Mouse (Mus musculus) liver, embryonic 12.5 days (tissue): ENCODE measurements around the gene Sfxn2. TPM values are rescaled to one million over a fixed set of nuclear protein-coding genes. Genes with fewer than 3 reads are reported as not detected.
A peak's percentile ranks its signal among the peaks of the same experiment; 100 is the strongest.

ENCODE experiments used
- ATAC-seq: fragments of 200-750 bp; cut with Nextera tagmentation; 2 replicates; pipeline ENCODE4 v1.8.0; 2017; ENCODE audit warnings: moderate number of reproducible peaks, mild to moderate bottlenecking, moderate library complexity
- H3K27ac ChIP-seq: fragments of 300-500 bp; sonication (generic); 2 replicates; pipeline ENCODE4 v1.5.1; 2016; ENCODE audit warnings: mild to moderate bottlenecking
- H3K27me3 ChIP-seq: fragments of 300-500 bp; sonication (generic); replicated peaks from 2 replicates; pipeline ENCODE4 v1.6.1; 2016; ENCODE audit warnings: mild to moderate bottlenecking, moderate library complexity
- H3K36me3 ChIP-seq: fragments of 300-500 bp; sonication (generic); 2 replicates; pipeline ENCODE4 v1.6.1; 2016; ENCODE audit warnings: mild to moderate bottlenecking, moderate library complexity
- H3K4me1 ChIP-seq: fragments of 300-500 bp; sonication (generic); 2 replicates; pipeline ENCODE4 v1.6.1; 2016
- H3K4me2 ChIP-seq: fragments of 300-500 bp; sonication (generic); 2 replicates; pipeline ENCODE4 v1.6.1; 2016; ENCODE audit warnings: mild to moderate bottlenecking, moderate library complexity
- H3K4me3 ChIP-seq: fragments of 300-500 bp; sonication (generic); 2 replicates; pipeline ENCODE4 v1.5.1; 2016; ENCODE audit warnings: mild to moderate bottlenecking, moderate library complexity
- H3K9ac ChIP-seq: fragments of 300-500 bp; sonication (generic); 2 replicates; pipeline ENCODE4 v1.6.1; 2016; ENCODE audit warnings: mild to moderate bottlenecking, moderate library complexity
- H3K9me3 ChIP-seq: fragments of 300-500 bp; sonication (generic); replicated peaks from 2 replicates; pipeline ENCODE4 v1.6.1; 2016; ENCODE audit warnings: mild to moderate bottlenecking, moderate library complexity
- WGBS: fragments of 180-500 bp; shearing (Covaris S2); methylation state at CpG from one replicate; pipeline ENCODE4 v1.1.7; 2016; ENCODE audit not compliant: insufficient replicate concordance; 5-methylcytosine and 5-hydroxymethylcytosine counted together
- polyA plus RNA-seq: library from polyadenylated mRNA; unstranded; fragments of >200 nt; fragmentation: Nextera tagmentation; extraction: Ambion mirVana; gene quantifications from 2 replicates; pipeline ENCODE4 v1.2.1, GENCODE M21; 2016

Gene Sfxn2
- polyA plus RNA-seq, 1 experiment from 2014 or later: 18.9 TPM

DNA sequence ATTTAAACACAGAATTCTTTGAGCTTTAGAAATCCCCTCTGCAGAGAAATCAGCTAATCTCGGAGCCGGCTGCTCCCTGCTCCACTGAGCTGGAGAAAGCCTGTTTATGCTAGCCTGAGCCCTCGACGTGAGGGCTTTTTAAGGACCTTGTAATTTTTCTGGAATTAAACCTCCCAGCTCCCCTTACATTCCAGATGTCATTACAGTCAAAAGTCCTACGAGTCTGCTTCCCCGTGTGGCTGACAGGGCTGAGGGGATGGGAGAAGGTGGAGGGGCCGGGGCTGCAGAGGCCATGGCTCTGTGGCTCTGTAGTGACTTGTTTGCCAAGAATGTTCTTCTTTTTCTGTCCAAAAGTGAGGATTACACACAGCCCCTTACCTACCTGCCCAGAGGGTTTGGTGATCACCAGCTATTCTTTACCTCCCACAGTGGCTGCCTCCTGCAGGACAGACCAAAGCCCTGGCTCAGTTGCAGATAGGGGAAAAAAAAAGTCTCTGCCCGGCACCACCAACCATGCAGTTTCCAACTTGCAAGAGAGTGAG is 42.6 kb upstream of the Sfxn2 start:
- peaks cover 68% of the 10 kb centered on the region for H3K4me1 ChIP-seq
- no peak for ATAC-seq

DNA sequence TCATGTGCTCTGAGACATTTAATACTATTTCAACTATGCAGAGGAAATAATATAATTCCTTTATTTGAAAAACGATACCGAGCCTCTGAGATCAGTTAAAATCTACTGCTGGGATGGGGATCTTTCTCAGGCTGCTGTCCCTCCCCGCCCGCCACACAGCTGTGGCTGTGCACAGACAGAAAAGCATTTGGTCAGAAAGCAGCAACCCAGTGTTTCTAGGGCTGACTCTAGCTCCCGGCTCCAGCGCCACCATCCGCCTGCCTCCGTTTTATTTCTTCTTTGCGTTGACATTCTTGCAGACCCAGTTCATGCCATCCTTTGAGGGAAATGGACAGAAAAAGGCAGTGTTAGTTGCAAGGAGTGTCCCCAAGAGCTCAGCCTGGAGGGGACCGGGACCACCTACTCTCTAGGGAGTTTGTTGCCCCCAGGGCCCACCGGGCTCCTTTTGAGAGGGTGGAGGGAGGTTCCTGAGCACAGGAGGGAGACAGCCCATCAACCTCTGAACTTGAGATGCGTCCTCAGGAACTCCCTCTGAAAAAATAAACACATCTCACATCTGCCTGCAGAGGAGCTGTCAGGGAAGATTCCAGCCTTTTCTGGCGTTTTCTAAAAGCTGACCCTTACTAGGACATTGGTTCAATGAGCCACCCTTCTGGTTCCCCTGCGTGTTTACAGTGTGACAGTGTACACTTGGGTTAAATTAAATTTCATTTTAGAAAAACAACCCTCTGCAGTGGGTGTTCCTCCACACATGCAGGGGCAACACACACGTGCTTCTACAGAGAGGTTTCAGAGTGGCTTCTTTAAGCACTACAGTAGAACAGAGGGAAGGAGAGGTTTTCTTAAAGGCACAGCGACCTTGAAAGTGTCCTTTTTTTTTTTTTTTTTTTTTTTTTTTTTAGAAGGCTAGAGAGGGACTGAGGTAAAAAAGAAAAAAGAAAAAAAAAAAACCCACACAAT is 41.8 kb upstream of the Sfxn2 start:
- Histone ChIP-seq H3K9ac (peak overlapping the region; percentile 47; the same call in 1 of the 2 replicates), H3K4me3 (no peak overlapping the region), H3K27ac (peak overlapping the region; percentile 61), H3K4me2 (peak overlapping the region; percentile 41), H3K27me3 (peaks cover 19% of the 10 kb centered on the region), H3K9me3 (no peaks in the 10 kb centered on the region), H3K4me1 (peaks cover 63% of the 10 kb centered on the region), H3K36me3 (no peaks in the 10 kb centered on the region)
- ATAC-seq: no peak
- 30% methylated on average over 16 of the region's 16 CpGs for WGBS

More for the DNA sequence above, 42.6 kb upstream of the Sfxn2 start:
- H3K36me3 ChIP-seq: no peaks in the 10 kb centered on the region
- H3K4me3 ChIP-seq: no peak overlapping the region
- H3K9me3 ChIP-seq: no peaks in the 10 kb centered on the region
- H3K27ac ChIP-seq: no peak overlapping the region
- H3K4me2 ChIP-seq: no peak overlapping the region
- H3K9ac ChIP-seq: no peak overlapping the region
- peaks cover 24% of the 10 kb centered on the region for H3K27me3 ChIP-seq
- 47% methylated on average over 8 of the region's 8 CpGs for WGBS

DNA sequence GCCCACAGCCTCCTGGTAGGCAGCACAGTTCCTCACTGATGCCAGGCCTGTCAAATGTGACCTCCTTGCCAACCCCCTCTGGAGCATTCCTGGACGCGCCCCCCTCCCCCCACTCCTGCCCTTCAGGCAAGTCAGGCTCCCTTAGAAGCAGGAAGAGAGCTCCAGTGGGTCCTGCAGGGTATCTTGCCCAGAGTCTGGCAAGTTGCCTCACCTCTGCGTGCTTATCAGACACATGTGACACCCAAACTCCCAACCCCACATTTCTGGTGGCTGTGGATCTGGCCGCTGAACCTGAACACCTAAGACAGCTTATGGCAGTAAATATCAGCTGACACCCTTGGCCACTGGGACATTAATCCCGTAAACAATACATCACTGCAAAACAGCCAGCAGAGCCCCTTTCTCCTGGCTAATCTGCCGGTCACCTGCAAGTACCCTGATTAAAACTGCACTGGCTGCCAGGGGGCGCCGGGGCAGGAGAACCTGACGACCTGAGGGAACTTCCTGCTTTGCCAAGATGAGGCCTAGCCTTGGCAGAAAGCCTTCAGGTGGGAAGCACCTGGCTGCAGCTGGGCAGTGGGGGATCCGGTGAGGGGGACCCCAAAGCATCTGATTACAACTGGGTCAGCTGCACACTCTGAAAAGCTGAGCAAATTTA is 41.0 kb upstream of the Sfxn2 start:
- WGBS: 11% methylated on average over 10 of the region's 10 CpGs
- H3K36me3 ChIP-seq: no peaks in the 10 kb centered on the region
- no peak overlapping the region for H3K4me3 ChIP-seq
- peaks cover 63% of the 10 kb centered on the region for H3K4me1 ChIP-seq
- H3K27ac ChIP-seq: peak overlapping the region; percentile 65
- H3K4me2 ChIP-seq: peak overlapping the region; percentile 41
- H3K9me3 ChIP-seq: no peaks in the 10 kb centered on the region
- H3K9ac ChIP-seq: peak overlapping the region; percentile 47; the same call in 1 of the 2 replicates
- peaks cover 13% of the 10 kb centered on the region for H3K27me3 ChIP-seq
- ATAC-seq: peak; percentile 70

DNA sequence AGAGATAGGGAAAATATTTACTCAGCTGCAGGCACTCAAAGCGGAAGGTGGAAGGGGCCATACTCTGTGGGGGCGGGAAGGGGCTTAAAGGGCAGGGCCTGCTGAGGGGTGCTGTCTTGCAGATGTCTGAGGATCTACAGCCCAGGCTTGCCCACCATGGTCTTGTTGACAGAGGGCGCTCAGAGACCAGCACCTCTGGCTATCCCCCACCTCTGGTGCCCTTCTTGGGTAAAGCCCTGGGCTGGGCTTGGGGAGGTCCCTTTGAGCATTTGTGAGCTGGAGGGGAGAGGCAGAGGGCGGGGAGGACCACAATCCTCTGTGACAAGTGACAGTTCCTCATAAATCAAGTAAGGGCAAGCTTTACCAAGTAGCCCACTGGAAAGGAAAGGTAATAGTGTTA is 40.1 kb upstream of the Sfxn2 start:
- Histone ChIP-seq H3K36me3 (no peaks in the 10 kb centered on the region), H3K9me3 (no peaks in the 10 kb centered on the region), H3K4me3 (no peak overlapping the region), H3K27ac (peak overlapping the region; percentile 33; the same call in 1 of the 2 replicates), H3K9ac (no peak overlapping the region), H3K27me3 (peaks cover 8% of the 10 kb centered on the region), H3K4me1 (peaks cover 60% of the 10 kb centered on the region), H3K4me2 (no peak overlapping the region)
- 52% methylated on average over 4 of the region's 4 CpGs for WGBS
- ATAC-seq: no peak

DNA sequence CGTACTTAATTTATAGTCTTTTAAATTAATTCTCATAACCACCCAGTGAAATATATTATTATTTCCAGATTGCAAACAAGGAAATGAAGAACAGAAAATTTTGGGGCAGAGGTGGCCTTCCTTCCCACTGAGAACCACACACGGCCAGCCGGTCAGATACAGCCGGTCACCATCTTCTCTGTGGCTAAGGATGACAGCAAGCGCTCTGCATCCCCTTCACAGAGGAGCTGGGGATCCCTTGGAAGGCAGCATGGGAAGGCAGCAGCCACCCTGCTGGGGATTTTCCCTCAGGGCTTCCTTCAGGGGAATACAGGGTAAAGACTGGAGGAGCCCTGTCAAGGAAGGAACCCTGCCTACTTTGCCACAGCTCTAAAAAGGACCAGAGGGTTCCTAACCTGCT is 39.6 kb upstream of the Sfxn2 start:
- Histone ChIP-seq H3K27me3 (peaks cover 8% of the 10 kb centered on the region), H3K4me3 (no peak overlapping the region), H3K9ac (no peak overlapping the region), H3K4me2 (no peak overlapping the region), H3K27ac (no peak overlapping the region), H3K4me1 (peaks cover 55% of the 10 kb centered on the region), H3K9me3 (no peaks in the 10 kb centered on the region), H3K36me3 (no peaks in the 10 kb centered on the region)
- ATAC-seq: no peak
- 78% methylated on average over 5 of the region's 5 CpGs for WGBS

DNA sequence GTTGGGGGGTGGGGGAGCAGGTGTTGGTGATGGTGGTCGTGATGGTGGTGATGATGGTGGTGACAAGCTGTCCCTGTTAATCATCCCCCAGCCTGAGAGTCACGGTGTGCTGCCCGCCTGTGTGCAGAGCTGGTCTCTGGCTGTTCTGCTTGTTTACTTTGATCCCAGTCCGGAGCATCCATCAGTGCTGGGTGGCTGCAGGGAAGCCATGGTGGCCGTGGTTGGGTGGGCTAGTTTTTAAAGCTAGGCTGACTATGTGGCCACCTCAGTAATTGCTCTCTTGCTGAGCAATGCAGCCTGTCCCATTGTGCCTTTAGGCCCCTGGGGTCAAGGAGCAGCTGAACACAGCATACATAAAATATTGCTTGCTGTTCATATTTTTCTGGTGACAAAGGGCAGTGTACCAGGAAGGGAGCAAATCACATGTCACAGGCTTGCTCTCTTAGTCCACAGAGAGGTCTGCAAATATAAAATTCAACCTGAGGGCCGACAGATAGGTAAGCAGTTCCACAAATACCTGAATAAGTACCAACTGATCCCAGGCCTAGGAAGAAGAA is 38.5 kb upstream of the Sfxn2 start:
- Histone ChIP-seq H3K9me3 (no peaks in the 10 kb centered on the region), H3K4me3 (no peak overlapping the region), H3K27ac (no peak overlapping the region), H3K27me3 (peaks cover 3% of the 10 kb centered on the region; the same call in 1 of the 2 replicates), H3K4me2 (no peak overlapping the region), H3K4me1 (peaks cover 44% of the 10 kb centered on the region), H3K36me3 (no peaks in the 10 kb centered on the region), H3K9ac (no peak overlapping the region)
- 59% methylated on average over 6 of the region's 6 CpGs for WGBS
- ATAC-seq: no peak

DNA sequence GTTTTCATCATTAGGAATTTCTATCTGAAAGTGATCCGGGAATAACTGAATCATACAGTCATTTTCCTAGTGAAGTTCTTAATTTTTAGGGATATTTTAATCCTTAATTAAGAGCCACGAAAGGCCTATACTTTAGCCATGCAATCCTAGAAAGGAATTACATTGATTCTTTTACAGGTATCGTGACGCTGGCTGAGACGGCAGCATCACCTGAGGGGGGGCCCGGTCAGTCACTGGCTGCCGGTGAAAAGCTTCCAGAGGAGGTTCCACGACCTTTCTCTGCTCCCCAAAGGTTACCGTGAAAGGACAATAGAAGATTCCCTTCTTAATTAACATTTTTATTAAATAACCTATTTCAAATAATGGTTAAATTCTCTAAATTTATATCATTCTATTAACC is 35.8 kb upstream of the Sfxn2 start:
- Histone ChIP-seq H3K27ac (no peak overlapping the region), H3K4me3 (no peak overlapping the region), H3K27me3 (no peaks in the 10 kb centered on the region), H3K9me3 (no peaks in the 10 kb centered on the region), H3K36me3 (peaks cover 10% of the 10 kb centered on the region; the same call in 1 of the 2 replicates), H3K4me1 (peaks cover 27% of the 10 kb centered on the region), H3K4me2 (no peak overlapping the region), H3K9ac (no peak overlapping the region)
- 88% methylated on average over 9 of the region's 9 CpGs for WGBS
- no peak for ATAC-seq

DNA sequence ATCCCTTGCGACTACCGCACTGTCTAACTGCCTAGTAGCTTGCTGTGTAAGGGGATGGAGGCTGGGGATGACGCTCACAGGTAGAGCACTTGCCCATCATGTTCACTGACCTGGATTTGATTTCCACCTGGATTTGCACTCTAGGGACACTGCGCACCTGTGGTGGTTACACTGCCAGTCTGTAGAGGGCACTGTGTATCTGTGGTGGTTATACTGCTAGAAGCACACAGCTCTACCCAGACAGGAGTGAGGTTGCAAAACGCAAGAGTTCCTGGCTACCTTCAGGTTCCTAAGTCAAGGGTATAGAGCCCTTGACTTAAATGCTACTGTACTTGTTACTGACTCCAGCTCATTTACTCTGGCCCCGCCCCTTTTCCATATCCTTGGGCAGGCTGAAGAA is 35.0 kb upstream of the Sfxn2 start:
- 79% methylated on average over 6 of the region's 6 CpGs for WGBS
- no peak; the same call in 1 of the 2 replicates for ATAC-seq
- H3K4me2 ChIP-seq: no peak overlapping the region
- no peaks in the 10 kb centered on the region for H3K27me3 ChIP-seq
- H3K9ac ChIP-seq: no peak overlapping the region
- no peak overlapping the region for H3K4me3 ChIP-seq
- H3K9me3 ChIP-seq: no peaks in the 10 kb centered on the region
- peaks cover 10% of the 10 kb centered on the region; the same call in 1 of the 2 replicates for H3K36me3 ChIP-seq
- no peak overlapping the region for H3K27ac ChIP-seq
- H3K4me1 ChIP-seq: peaks cover 19% of the 10 kb centered on the region

DNA sequence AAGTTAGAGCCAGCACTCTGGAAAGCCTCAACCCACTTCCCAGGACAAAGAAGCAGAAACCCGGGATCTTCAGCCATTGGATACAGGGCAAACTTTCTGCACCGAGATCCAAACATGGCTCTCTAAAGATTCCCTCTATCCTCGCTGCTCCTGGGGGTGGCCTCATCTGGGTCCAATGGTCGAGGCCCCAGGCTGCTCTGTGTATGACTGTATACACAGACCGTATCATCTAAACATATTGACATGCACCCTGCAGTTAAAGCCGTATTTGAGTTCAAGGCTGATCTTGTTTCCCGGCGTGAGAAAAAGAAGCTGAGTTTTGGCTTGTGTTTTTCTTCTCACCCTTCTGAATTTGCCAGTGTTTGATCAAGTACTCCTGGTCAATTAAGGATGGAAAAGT is 30.4 kb upstream of the Sfxn2 start:
- Histone ChIP-seq H3K4me1 (peaks cover 15% of the 10 kb centered on the region), H3K36me3 (peaks cover 13% of the 10 kb centered on the region; the same call in 1 of the 2 replicates), H3K27me3 (no peaks in the 10 kb centered on the region), H3K4me2 (no peak overlapping the region), H3K27ac (no peak overlapping the region; the same call in 1 of the 2 replicates), H3K9ac (no peak overlapping the region), H3K4me3 (no peak overlapping the region), H3K9me3 (no peaks in the 10 kb centered on the region)
- ATAC-seq: no peak
- 73% methylated on average over 8 of the region's 8 CpGs for WGBS

DNA sequence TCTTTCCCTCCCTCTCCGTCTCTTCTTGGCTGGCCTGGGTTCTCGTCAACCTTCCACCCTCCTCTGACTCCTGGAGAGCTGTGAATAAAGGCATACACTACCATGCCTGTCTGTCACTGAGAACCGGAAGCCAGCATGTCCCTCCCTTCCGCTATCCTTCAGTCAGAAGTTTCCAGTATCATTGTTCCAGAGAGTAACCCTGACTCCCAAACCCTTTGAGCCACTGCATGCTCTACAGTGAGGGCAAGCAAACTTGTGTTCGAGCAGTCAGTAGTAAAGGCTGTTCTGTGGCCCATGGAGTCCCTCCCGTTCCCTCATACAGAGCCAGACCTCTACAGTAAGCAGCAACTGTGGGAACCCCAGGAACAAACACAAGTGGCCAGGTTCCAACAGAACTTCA is 25.6 kb upstream of the Sfxn2 start:
- Histone ChIP-seq H3K4me2 (no peak overlapping the region), H3K36me3 (peaks cover 35% of the 10 kb centered on the region), H3K9me3 (no peaks in the 10 kb centered on the region), H3K27ac (no peak overlapping the region), H3K4me1 (peaks cover 10% of the 10 kb centered on the region), H3K9ac (peak overlapping the region; percentile 30; the same call in 1 of the 2 replicates), H3K27me3 (no peaks in the 10 kb centered on the region), H3K4me3 (no peak overlapping the region)
- ATAC-seq: no peak
- 75% methylated on average over 6 of the region's 6 CpGs for WGBS

DNA sequence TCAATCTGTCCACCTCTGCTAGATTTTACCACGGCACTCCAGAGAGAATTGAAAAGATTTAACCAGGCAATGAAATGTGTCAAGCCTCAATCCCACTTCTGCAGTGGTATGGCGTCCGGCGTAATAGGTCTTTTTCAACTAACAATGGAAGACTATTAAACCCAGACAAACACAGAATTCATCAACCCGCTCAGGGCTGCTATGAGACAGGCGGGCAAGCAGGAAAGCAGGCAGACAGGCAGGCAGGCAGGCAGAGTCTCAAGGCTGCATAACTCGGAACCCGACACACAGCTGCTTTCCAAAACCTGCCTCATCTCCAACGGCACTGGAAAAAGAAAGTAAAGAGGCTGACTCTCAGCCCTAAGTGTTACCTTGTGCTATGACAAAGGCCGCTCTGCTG is 25.1 kb upstream of the Sfxn2 start:
- H3K36me3 ChIP-seq: peaks cover 35% of the 10 kb centered on the region
- 86% methylated on average over 10 of the region's 10 CpGs for WGBS
- no peak overlapping the region for H3K4me3 ChIP-seq

More for the DNA sequence above, 25.1 kb upstream of the Sfxn2 start:
- H3K9me3 ChIP-seq: no peaks in the 10 kb centered on the region
- H3K9ac ChIP-seq: no peak overlapping the region
- no peak overlapping the region for H3K4me2 ChIP-seq
- H3K4me1 ChIP-seq: peaks cover 16% of the 10 kb centered on the region
- no peak for ATAC-seq
- H3K27me3 ChIP-seq: no peaks in the 10 kb centered on the region
- no peak overlapping the region for H3K27ac ChIP-seq
